Mouse (Mus musculus) CH12.LX (cell line): Measurements from ENCODE around the gene Tsc22d2. TPM values are rescaled to one million over a fixed set of nuclear protein-coding genes. Genes with fewer than 3 reads are reported as not detected.

Experiments
- DNase-seq: peaks from one replicate; pipeline ENCODE4 v3.0.0-alpha.2; 2013; ENCODE audit errors: extremely low read depth
- H3K27ac ChIP-seq: 2 replicates; pipeline ENCODE4 v1.5.1; 2012; ENCODE audit warnings: low read depth, mild to moderate bottlenecking, control low read depth, moderate library complexity; ENCODE audit not compliant: insufficient read depth
- H3K27me3 ChIP-seq: replicated peaks from 2 replicates; pipeline ENCODE3; 2012; ENCODE audit warnings: inconsistent platforms
- H3K36me3 ChIP-seq, 2 experiments: replicated peaks in 1 of 2; 2 replicates each; pipeline versions ENCODE3 to v1.6.1; 2012; ENCODE audit warnings: inconsistent platforms in 1 of 2, low read length in 1 of 2, mild to moderate bottlenecking in 1 of 2, mixed read lengths in 1 of 2, moderate library complexity in 1 of 2; ENCODE audit not compliant: control insufficient read depth in 1 of 2, insufficient read depth in 1 of 2
- H3K4me1 ChIP-seq, 2 experiments: 2 replicates each; pipeline ENCODE4 v1.6.1; 2012; ENCODE audit warnings: inconsistent platforms in 1 of 2, moderate library complexity in 1 of 2; ENCODE audit not compliant: insufficient read depth in 2 of 2, control insufficient read depth in 1 of 2
- H3K4me2 ChIP-seq: 2 replicates; pipeline ENCODE4 v1.6.1; 2012; ENCODE audit warnings: low read depth, mild to moderate bottlenecking, control low read depth; ENCODE audit not compliant: poor library complexity, insufficient read depth, severe bottlenecking
- H3K4me3 ChIP-seq, 3 experiments: fragments of 150-350 bp in 1 of 3; sonication (generic) in 1 of 3; replicated peaks in 1 of 3; 2 replicates each; pipeline versions ENCODE3 to v1.5.1; 2011 to 2012; ENCODE audit warnings: low read depth in 2 of 3, low read length in 2 of 3, mild to moderate bottlenecking in 2 of 3, moderate library complexity in 2 of 3, control low read depth in 1 of 3, improper control_type of control experiment in 1 of 3, inconsistent platforms in 1 of 3, mixed read lengths in 1 of 3; ENCODE audit not compliant: poor library complexity in 1 of 3
- H3K79me2 ChIP-seq: replicated peaks from 2 replicates; pipeline ENCODE4 v1.6.1; 2012; ENCODE audit warnings: mild to moderate bottlenecking, moderate library complexity; ENCODE audit not compliant: control insufficient read depth, poor library complexity, insufficient read depth, severe bottlenecking; ENCODE audit errors: extremely low read depth
- H3K9ac ChIP-seq: 2 replicates; pipeline ENCODE4 v1.6.1; 2012; ENCODE audit warnings: low read depth, mild to moderate bottlenecking, control low read depth, moderate library complexity; ENCODE audit not compliant: insufficient read depth
- H3K9me3 ChIP-seq: replicated peaks from 2 replicates; pipeline ENCODE3; 2012; ENCODE audit warnings: low read length, inconsistent platforms, mixed read lengths
- BHLHE40 ChIP-seq: IDR thresholded peaks from 2 replicates; pipeline ENCODE4 v1.6.1; 2011; ENCODE audit warnings: mild to moderate bottlenecking, low read depth, low read length, improper control_type of control experiment
- CHD1 ChIP-seq: IDR thresholded peaks from 2 replicates; pipeline ENCODE4 v1.6.1; 2012; ENCODE audit warnings: low read depth, low read length, improper control_type of control experiment, inconsistent platforms
- CTCF ChIP-seq, 2 experiments: IDR thresholded peaks in 1 of 2; conservative IDR thresholded peaks in 1 of 2; 2 replicates each; pipeline ENCODE4 v1.5.1; 2011 to 2012; ENCODE audit warnings: low read depth in 2 of 2, low read length in 2 of 2, improper control_type of control experiment in 1 of 2, inconsistent platforms in 1 of 2, mild to moderate bottlenecking in 1 of 2, moderate library complexity in 1 of 2
- ELF1 ChIP-seq: IDR thresholded peaks from 2 replicates; pipeline ENCODE4 v1.6.1; 2014; ENCODE audit warnings: low read depth, mild to moderate bottlenecking, inconsistent platforms, low read length, improper control_type of control experiment
- ETS1 ChIP-seq: conservative IDR thresholded peaks from 2 replicates; pipeline ENCODE4 v1.6.1; 2012; ENCODE audit warnings: low read depth, mild to moderate bottlenecking, inconsistent platforms, low read length, improper control_type of control experiment, moderate library complexity
- GABPA ChIP-seq: IDR thresholded peaks from 2 replicates; pipeline ENCODE4 v1.6.1; 2012; ENCODE audit warnings: low read depth, low read length, improper control_type of control experiment, inconsistent platforms; ENCODE audit not compliant: insufficient replicate concordance
- HCFC1 ChIP-seq: IDR thresholded peaks from 2 replicates; pipeline ENCODE4 v1.6.1; 2012; ENCODE audit warnings: low read depth, mild to moderate bottlenecking, inconsistent platforms, low read length, improper control_type of control experiment
- JUN ChIP-seq: IDR thresholded peaks from 2 replicates; pipeline ENCODE4 v1.6.1; 2011; ENCODE audit warnings: low read depth, mild to moderate bottlenecking, low read length, improper control_type of control experiment, moderate library complexity; ENCODE audit not compliant: insufficient read depth
- MAFK ChIP-seq: IDR thresholded peaks from 2 replicates; pipeline ENCODE4 v1.6.1; 2011; ENCODE audit warnings: low read length, improper control_type of control experiment; ENCODE audit not compliant: insufficient replicate concordance
- RAD21 ChIP-seq: IDR thresholded peaks from 2 replicates; pipeline ENCODE4 v1.6.1; 2011; ENCODE audit warnings: low read depth, mild to moderate bottlenecking, low read length, improper control_type of control experiment, moderate library complexity
- SMC3 ChIP-seq: IDR thresholded peaks from 2 replicates; pipeline ENCODE4 v1.6.1; 2011; ENCODE audit warnings: low read depth, low read length, improper control_type of control experiment
- TBP ChIP-seq: conservative IDR thresholded peaks from 2 replicates; pipeline ENCODE4 v1.6.1; 2011; ENCODE audit warnings: low read depth, low read length, improper control_type of control experiment
- UBTF ChIP-seq: IDR thresholded peaks from 2 replicates; pipeline ENCODE4 v1.6.1; 2012; ENCODE audit warnings: low read depth, mild to moderate bottlenecking, inconsistent platforms, low read length, improper control_type of control experiment, moderate library complexity
- USF1 ChIP-seq: IDR thresholded peaks from 2 replicates; pipeline ENCODE4 v1.6.1; 2014; ENCODE audit warnings: low read depth, mild to moderate bottlenecking, inconsistent platforms, low read length, improper control_type of control experiment
- USF2 ChIP-seq: conservative IDR thresholded peaks from 2 replicates; pipeline ENCODE4 v1.6.1; 2011; ENCODE audit warnings: low read depth, low read length, improper control_type of control experiment
- ZKSCAN1 ChIP-seq: IDR thresholded peaks from 2 replicates; pipeline ENCODE4 v1.6.1; 2012; ENCODE audit warnings: low read depth, inconsistent platforms, low read length, improper control_type of control experiment, borderline replicate concordance
- dilution Hi-C: fragments of 300-500 bp; cut with MboI; formaldehyde crosslinking; loops from 2 replicates; pipeline ENCODE4 v1.14.3; 2020; ENCODE audit warnings: low sequenced_read_pairs; ENCODE audit not compliant: extremely low pct_unique_long_range_greater_than_20kb, extremely low pct_ligation_motif_present
- in situ Hi-C: fragments of 300-500 bp; cut with MboI; formaldehyde crosslinking; loops from 3 replicates; pipeline ENCODE4 v1.14.3; 2019; ENCODE audit warnings: low sequenced_read_pairs, low pct_ligation_motif_present, low pct_unique_long_range_greater_than_20kb, mixed read lengths
- polyA plus RNA-seq: library from polyadenylated mRNA; unstranded; fragments of >175 nt; gene quantifications from 2 replicates; pipeline ENCODE4 v1.2.1, GENCODE M21; 2012; ENCODE audit warnings: low read depth; ENCODE audit not compliant: insufficient read length
- total RNA-seq, 2 experiments: library from RNA; depleted of rRNA; stranded (reverse); fragments of 300-350 nt in 1 of 2; fragments of >200 nt in 1 of 2; gene quantifications; 2 replicates each; pipeline ENCODE4 v1.2.3; 2012 to 2014

The Tsc22d2 gene
- total and polyA plus RNA-seq, 3 experiments = 9.0 to 17.4 (median 12.9) TPM

- H3K27me3 ChIP-seq = no peaks in the 10 kb centered on the region
- no peak overlapping the region for H3K4me3 ChIP-seq
- peaks cover 0 to 7% of the 10 kb centered on the region in 2 experiments; a peak in 1 of 4 replicates for H3K4me1 ChIP-seq
- dilution Hi-C loops = no loop called here
- H3K79me2 ChIP-seq = no peaks in the 10 kb centered on the region
- no peaks in the 10 kb centered on the region for H3K36me3 ChIP-seq
- TF ChIP-seq USF1 = no peak
- TF ChIP-seq GABPA = no peak
- no peak for TF ChIP-seq ELF1
- no peak for TF ChIP-seq BHLHE40
- no peak for TF ChIP-seq CTCF (conservative IDR thresholded peaks at IDR 0.05 in 1 of 2, IDR thresholded peaks at IDR 0.05 in 1 of 2; ENCODE audit: low read depth in 2 of 2, low read length in 2 of 2)
- TF ChIP-seq USF2 = no peak
- TF ChIP-seq HCFC1 = no peak
- TF ChIP-seq TBP = no peak
- TF ChIP-seq MAFK = no peak
- no peak for TF ChIP-seq SMC3
- TF ChIP-seq UBTF = no peak
- no peak for TF ChIP-seq ZKSCAN1
- TF ChIP-seq RAD21 = no peak
- in situ Hi-C loops = loop anchor here (10.0 to 25.0 kb wide), 2 partner anchors 329 to 656 kb away; partner anchors contain the start of gene Pfn2
- H3K27ac ChIP-seq = no peak overlapping the region
- H3K4me2 ChIP-seq = no peak overlapping the region
- H3K9me3 ChIP-seq = peaks cover 6% of the 10 kb centered on the region
- DNase-seq = no peak
- no peak overlapping the region for H3K9ac ChIP-seq
These were observed 79.1 kb downstream of the Tsc22d2 start for GRCm38 (mm10) chr3:58493621-58494020.

GRCm38 (mm10) chr3:58501961-58502360 lies 87.4 kb downstream of the Tsc22d2 start:
- TF ChIP-seq USF2 (no peak), CTCF (conservative IDR thresholded peaks at IDR 0.05 in 1 of 2, IDR thresholded peaks at IDR 0.05 in 1 of 2; ENCODE audit: low read depth in 2 of 2, low read length in 2 of 2) (no peak), TBP (no peak), ETS1 (no peak), JUN (no peak), UBTF (no peak), ZKSCAN1 (no peak), CHD1 (no peak)
- Histone ChIP-seq H3K4me3 (peak overlapping the region in 1 of 3 experiments; percentile 7), H3K4me1 (peaks cover 4 to 41% of the 10 kb centered on the region in 2 experiments; a peak in 3 of 4 replicates), H3K79me2 (no peaks in the 10 kb centered on the region; the same call in 1 of the 2 replicates), H3K27ac (no peak overlapping the region; the same call in 1 of the 2 replicates), H3K9ac (peak overlapping the region; percentile 35; the same call in 1 of the 2 replicates), H3K9me3 (no peaks in the 10 kb centered on the region), H3K4me2 (0 out of 2 replicates have a peak overlapping the region, but pooled peaks have one; percentile 40), H3K27me3 (no peaks in the 10 kb centered on the region), H3K36me3 (no peaks in the 10 kb centered on the region)
- dilution Hi-C loops = no loop called here
- in situ Hi-C loops = no loop called here
- DNase-seq = peak; percentile 65
